Mouse (Mus musculus): ENCODE measurements around the gene Zfp697.
A peak's percentile ranks its signal among the peaks of the same experiment; 100 is the strongest.
"Not testable (repeated sequence)": the region's sequence is repeated elsewhere in the genome, so short reads cannot be mapped to it uniquely, and the experiment has no call there.

Gene Zfp697

DNA sequence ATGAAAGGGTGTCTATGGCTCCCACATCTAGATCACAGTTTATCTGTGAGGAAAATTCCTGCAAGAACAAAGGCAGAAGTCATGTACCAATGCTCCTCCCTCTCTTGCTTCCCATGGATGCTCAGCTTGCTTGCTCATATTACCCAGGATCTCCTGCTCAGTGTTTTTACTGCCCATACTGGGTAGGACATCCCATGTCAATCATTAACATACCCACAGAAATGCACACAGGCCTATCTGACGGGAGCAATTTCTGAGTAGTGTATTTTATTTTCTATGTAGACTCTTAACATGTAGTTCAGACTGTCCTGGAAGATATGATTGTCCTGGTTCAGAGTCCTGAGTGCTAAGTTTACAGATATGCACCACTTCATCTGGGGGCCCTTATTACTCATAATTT is 142.3 kb downstream of the Zfp697 start:
- not testable (repeated sequence) for DNase-seq

DNA sequence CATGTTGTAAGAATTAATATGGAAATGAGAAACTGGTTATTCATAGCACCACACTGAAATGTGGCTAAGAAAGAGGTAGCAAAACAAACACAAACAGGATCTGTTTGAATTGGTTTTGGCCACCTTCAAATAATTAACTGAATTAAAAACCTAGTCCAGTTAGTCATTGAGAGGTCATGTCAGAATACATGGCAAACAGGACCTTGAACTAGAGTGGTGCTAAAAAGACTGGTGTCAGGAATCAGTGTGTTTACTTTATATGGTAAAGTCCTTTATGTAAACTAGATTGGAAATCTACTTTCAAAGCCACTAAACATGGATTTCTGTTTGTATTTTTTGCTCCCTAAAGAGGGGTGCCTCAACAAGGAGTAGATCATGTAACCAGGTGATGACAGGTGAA is 142.7 kb downstream of the Zfp697 start:
- DNase-seq, result not testable (repeated sequence)

DNA sequence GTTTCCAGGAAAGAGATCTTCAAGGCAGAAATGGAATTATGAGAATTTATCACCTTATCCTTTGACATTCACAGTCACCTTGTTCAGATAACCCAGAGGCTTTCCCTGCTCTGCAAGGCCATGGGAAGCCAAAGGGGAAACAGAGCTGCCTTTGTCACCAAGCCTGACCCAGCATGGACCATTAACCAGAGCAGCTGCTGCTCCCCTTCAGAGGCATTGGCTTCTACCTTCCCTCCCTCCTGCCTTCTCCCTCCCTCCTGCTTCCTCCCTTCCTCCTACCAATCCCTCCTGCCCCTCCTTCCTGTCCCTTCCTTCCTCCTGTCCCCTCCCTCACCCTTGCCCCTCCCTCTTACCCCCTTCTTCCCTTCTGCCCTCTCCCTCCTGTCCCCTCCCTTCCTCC is 165.4 kb downstream of the Zfp697 start:
- not testable (repeated sequence) for DNase-seq

DNA sequence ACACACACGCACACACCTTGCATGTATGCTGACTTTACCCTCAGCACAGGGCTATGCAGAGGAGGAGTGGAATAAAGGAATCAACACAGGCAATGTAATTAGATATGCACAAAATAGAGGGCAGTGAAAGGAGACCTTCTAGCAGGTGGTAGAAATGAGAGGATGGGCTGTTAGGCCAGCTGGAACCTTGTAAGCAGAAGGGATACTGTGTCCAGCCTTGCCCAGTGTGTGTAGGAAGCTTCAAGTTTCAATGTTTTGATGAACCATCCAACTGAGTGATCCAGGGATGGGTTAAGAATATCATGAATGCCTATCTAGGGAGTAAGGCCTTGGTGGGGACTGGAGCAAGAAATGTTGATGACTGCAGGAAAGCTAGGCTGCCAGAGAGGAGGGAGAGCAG is 166.2 kb downstream of the Zfp697 start:
- DNase-seq, result not testable (repeated sequence)

DNA sequence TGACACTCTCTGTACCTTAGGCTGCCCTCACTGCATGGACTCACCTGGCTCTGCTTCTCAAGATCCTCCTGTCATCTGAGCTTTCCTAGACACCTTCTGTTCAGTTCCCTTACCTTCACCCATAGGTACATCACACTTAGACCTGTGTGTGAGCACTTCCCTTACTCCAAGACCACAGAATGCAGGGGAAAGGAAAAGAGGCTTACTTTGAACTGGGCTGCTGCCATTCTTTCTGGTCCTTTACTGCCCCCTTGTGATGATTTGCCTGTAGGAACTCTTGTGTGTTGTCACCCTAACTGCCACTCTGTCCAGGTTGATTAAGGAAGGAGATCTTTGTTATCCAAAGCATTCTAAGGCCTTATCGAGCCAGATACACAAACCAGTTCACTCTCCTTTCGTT is 168.0 kb downstream of the Zfp697 start:
- not testable (repeated sequence) for DNase-seq

DNA sequence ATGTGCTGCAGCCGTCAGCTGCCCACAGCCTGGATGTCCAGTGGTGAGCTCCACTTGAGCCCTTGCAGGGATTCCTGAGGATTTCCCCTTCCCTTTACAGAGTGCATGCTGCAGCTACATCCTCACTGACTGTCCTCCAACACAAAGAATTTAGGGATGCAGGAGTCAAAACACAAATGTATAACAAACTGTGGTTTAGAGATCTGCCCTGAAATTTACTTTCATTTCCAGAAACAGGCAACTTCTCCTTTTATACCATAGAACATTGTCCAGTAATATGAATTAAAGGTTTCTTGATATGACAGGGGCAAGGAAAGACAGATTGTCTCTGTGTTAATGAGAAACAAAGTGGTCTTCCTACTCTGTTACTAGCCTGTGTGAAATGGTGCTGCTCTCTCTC is 168.6 kb downstream of the Zfp697 start:
- not testable (repeated sequence) for DNase-seq

DNA sequence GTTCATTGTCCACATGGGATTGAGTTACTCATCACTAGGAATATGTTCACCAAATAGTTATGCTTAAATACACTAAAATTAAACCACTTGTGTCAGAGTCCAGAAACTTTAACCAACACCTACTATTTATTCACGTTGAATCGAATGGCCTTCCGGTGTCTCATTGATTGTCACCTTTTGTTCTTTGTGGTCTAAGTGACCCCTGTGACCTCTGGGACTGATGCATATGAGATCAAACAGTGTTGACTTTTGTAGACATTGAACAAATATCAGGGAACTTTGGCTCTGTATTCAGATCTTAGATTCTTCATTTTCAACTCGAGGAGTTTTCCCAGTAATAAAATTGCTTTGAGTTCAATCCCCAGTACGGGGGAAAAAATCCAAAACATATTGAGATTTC is 178.4 kb downstream of the Zfp697 start:
- DNase-seq, result not testable (repeated sequence)

DNA sequence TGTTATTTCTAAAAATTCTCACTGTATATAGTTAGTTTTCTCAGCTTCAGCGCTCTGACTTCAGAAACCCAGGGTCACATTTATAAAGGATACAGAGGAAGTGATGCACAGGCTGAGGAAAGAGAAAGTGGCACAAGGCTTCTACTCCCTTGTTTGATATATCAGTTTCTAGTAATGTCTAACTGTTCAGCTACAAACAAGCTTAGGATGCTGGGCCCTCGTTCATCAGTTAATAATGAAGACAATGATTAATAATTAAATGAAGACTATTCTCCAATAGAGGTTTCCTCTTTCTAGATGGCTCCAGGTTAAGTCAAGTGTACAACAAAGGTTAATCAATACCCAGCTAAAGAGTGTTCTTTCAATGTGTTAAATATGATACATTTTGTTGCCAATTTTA is 181.6 kb downstream of the Zfp697 start:
- not testable (repeated sequence) for DNase-seq

DNA sequence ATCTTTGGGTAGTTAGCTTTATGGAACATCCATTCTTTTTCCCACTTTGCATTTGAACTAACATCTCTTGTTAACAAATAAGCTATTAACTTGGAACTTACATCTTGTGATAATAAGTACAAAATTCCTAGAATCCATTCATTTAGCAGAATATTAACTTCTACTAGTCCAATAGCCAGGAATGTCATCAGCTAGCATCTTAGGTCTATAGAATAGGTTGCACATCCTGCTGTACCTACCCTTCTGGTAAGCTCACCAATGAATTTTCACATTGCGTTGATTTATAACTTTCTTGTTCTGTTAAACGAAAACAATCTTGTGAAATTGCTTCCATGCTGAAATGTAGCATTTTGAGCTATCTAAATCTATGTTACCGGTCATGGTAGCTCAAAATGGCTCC is 182.6 kb downstream of the Zfp697 start:
- DNase-seq, result not testable (repeated sequence)

DNA sequence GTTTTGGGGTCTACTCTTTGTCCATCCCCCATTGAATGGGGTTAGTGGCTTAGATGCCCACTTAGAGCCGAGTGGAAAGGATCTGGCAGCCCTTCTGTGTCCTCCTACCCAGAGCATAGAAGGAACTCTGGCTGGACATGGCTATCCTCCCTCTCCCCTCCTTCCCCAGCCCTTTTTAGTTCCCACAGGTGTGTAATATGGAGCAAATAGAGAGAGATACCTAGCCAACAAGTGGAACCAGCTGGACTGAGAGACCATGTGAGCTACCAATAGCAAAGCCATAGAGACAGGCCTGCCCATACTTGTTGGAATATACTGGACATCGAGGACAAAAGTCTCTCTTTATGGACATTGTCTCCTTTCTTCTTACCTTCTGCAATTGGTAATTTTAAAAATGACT is 185.5 kb downstream of the Zfp697 start:
- not testable (repeated sequence) for DNase-seq

DNA sequence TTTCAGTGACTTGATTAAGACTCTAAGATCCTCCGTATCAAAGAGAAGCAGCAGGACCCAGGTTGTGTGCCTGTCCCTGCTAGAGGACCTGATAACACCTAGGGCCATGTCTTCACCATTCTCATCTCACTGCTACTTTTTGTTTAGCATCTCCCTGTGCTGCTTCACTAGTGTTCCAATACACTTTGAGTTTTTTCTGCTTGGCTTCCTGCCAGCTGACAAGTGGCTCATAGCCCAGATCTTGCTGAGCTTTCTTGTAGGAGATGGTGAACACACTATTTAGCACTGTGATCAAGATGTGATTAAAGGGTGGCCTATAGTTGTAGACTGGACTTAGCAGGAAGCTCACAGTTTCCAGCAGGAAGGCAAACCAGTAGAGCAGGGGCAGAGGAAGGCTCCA is 198.8 kb downstream of the Zfp697 start:
- DNase-seq, result peak in 1 of 2 experiments; percentile 17

DNA sequence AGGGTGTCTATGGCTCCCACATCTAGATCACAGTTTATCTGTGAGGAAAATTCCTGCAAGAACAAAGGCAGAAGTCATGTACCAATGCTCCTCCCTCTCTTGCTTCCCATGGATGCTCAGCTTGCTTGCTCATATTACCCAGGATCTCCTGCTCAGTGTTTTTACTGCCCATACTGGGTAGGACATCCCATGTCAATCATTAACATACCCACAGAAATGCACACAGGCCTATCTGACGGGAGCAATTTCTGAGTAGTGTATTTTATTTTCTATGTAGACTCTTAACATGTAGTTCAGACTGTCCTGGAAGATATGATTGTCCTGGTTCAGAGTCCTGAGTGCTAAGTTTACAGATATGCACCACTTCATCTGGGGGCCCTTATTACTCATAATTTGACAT is 199.9 kb downstream of the Zfp697 start:
- DNase-seq, result not testable (repeated sequence)

DNA sequence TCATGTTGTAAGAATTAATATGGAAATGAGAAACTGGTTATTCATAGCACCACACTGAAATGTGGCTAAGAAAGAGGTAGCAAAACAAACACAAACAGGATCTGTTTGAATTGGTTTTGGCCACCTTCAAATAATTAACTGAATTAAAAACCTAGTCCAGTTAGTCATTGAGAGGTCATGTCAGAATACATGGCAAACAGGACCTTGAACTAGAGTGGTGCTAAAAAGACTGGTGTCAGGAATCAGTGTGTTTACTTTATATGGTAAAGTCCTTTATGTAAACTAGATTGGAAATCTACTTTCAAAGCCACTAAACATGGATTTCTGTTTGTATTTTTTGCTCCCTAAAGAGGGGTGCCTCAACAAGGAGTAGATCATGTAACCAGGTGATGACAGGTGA is 200.4 kb downstream of the Zfp697 start:
- DNase-seq, result not testable (repeated sequence)

DNA sequence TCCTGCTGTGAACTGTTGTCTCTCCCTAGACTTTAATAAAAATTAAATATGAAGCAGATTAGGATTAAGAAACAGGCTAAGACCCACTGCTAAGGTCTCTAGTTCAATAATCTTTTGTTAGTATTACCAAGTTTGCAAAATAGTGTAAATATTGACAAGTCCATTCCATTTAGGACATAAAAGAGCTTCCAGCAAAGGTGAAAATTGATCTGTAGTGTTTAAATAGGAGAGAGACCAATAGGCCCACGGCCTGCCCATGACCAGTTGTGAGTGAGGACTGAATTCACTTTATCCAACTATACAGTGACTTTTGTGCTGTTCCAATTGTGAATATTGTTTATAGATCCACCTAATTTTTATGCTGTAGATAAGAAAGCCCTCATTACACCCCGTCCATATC is 205.5 kb downstream of the Zfp697 start:
- DNase-seq, result no peak

DNA sequence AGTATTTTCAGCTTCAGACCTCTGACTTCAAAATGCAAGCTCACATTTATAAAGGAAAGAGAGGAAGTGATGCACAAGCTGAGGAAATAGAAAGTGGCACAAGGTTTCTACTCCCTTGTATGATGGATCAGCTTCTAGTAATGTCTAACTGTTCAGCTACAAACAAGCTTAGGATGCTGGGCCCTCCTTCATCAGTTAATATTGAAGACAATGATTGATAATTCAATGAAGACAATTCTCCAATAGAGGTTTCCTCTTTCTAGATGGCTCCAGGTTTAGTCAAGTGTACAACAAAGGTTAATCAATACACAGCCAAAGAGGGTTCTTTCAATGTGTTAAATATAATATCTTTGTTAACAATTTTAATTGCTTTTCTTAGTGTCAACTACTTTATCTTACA is 206.4 kb downstream of the Zfp697 start, which contains the start of gene Gm10681:
TSS of gene Gm10681 (minus strand) at position 101 of the 400 bp plus-strand sequence.
- no peak for DNase-seq

DNA sequence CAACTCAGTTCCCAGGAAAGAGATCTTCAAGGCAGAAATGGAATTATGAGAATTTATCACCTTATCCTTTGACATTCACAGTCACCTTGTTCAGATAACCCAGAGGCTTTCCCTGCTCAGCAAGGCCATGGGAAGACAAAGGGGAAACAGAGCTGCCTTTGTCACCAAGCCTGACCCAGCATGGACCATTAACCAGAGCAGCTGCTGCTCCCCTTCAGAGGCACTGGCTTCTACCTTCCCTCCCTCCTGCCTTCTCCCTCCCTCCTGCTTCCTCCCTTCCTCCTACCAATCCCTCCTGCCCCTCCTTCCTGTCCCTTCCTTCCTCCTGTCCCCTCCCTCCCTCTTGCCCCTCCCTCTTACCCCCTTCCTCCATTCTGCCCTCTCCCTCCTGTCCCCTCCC is 231.3 kb downstream of the Zfp697 start:
- not testable (repeated sequence) for DNase-seq

DNA sequence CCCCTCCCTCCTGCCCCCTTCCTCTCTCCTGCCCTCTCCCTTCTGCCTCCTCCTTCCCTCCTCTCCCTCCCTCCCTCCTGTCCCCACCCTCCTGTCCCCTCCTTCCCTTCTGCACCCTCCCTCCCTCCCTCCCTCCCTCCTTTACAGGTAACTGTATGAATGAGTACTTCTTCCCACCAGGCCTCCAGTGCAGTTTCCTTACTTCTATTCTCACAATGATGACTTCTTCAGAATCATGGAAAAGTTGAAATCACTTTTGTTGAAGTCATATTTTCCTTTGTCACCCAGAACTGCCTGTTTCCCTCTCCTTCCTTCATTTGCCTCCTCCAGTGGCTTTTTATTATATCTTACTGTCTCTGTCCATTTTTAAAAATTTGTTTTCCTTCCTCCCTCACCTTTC is 231.7 kb downstream of the Zfp697 start:
- no peak for DNase-seq

DNA sequence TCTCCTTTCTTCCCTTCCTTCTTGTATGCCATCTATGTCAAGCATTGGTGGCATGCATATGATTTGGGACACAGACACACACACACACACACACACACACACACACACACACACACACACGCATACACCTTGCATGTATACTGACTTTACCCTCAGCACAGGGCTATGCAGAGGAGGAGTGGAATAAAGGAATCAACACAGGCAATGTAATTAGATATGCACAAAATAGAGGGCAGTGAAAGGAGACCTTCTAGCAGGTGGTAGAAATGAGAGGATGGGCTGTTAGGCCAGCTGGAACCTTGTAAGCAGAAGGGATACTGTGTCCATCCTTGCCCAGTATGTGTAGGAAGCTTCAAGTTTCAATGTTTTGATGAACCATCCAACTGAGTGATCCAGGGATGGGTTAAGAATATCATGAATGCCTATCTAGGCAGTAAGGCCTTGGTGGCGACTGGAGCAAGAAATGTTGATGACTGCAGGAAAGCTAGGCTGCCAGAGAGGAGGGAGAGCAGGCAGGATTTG is 232.2 kb downstream of the Zfp697 start:
- DNase-seq, result not testable (repeated sequence)

DNA sequence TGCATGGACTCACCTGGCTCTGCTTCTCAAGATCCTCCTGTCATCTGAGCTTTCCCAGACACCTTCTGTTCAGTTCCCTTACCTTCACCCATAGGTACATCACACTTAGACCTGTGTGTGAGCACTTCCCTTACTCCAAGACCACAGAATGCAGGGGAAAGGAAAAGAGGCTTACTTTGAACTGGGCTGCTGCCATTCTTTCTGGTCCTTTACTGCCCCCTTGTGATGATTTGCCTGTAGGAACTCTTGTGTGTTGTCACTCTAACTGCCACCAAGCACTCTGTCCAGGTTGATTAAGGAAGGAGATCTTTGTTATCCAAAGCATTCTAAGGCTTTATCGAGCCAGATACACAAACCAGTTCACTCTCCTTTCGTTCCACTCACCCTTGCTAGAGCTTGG is 234.0 kb downstream of the Zfp697 start:
- not testable (repeated sequence) for DNase-seq

DNA sequence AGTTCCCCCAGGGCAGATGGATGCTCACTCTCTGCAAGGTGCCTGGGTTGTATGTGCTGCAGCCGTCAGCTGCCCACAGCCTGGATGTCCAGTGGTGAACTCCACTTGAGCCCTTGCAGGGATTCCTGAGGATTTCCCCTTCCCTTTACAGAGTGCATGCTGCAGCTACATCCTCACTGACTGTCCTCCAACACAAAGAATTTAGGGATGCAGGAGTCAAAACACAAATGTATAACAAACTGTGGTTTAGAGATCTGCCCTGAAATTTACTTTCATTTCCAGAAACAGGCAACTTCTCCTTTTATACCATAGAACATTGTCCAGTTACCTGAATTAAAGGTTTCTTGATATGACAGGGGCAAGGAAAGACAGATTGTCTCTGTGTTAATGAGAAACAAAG is 234.5 kb downstream of the Zfp697 start:
- DNase-seq, result not testable (repeated sequence)

DNA sequence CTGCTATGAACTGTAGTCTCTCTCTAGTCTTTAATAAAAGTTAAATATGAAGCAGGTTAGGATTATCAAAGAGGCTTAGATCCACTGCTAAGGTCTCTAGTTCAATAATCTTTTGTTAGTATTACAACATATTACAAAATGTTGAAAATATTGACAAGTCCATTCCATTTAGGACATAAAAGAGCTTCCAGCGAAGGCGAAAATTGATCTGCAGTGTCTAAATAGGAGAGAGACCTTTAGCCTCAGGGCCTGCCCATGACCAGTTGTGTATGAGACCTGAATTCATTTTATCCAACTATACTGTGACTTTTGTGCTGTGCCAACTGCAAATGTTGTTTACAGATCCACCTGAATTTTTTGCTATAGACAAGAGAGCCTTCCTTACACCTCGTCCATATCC is 247.4 kb downstream of the Zfp697 start:
- no peak for DNase-seq

DNA sequence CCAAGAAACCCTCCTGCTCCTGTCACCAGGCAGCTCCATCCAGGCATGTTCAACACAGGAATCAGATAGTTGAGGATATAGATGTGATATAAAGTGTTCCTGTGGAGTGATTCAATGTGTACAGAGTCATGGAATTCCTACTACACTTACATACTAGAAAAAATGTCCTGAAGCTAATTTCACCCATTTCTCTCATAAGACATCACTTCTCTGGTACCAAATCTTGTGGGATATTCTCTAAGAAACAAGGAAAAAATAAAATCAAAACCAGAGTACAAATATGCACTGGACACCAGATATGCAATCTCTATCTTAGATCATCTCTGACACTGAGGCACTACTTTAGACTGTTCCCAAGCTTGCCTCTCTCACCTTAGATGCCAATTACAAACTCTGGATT is 247.9 kb downstream of the Zfp697 start, which contains the start of gene Hsd3b5:
TSS of gene Hsd3b5 (minus strand) at position 101 of the 400 bp plus-strand sequence.
- no peak for DNase-seq

DNA sequence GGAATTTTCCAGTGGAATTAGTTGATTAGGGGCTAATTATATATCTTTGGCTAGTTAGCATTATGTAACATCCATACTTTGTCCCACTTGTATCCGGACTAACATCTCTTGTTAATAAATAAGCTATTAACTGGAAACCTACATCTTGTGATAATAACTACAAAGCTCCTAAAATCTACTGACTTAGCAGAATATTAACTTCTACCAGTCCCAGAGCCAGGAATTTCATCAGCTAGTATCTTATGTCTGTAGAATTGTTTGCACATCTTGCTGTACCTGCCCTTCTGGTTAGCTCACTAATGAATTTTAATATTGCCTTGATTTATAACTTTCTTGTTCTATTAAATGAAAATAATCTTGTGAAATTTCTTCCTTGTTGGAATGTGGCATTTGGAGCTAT is 252.9 kb downstream of the Zfp697 start:
- no peak for DNase-seq

DNA sequence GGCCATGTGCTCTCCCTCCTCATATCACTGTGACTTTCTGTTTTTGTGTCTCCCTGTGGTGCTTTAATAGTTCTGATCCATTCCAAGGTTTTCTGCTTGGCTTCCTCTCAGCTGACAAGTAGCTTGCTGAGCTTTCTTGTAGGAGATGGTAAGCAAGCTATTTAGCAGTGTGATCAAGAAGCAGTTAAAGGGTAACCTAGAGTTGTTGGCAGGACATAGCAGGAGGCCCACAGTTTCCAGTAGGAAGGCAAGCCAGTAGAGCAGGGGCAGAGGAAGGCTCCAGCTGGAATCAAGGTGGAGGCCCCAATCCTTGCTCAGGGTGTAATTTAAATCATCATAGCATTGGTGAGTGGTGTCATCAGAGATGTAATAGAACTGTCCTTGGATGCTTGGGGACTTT is 298.5 kb downstream of the Zfp697 start:
- DNase-seq, result no peak

DNA sequence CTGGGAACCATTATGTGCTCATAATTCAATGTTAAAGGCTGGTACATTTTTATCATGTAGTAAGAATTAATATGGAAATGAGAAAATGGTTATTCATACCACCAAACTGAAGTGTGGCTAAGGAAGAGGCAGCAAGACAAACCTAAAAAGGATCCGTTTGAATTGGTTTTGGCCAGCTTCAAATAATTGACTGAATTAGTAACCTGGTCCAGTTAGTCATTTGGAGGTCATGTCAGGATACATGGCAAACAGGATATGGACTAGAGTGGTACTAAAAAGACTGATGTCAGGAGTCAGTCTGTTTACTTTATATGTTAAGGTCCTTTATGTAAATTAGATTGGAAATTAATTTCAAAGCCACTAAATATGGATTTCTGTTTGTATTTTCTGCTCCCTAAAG is 300.1 kb downstream of the Zfp697 start:
- DNase-seq, result no peak

All from cerebellum, postnatal 36 days (tissue).